Mouse (Mus musculus): ENCODE results near the gene Slc6a20b. TPM values are rescaled to one million over a fixed set of nuclear protein-coding genes. Genes with fewer than 3 reads are reported as not detected.

The Slc6a20b gene
- polyA plus RNA-seq, 1 experiment, result 0.02 TPM

GRCm38 (mm10) chr9:123658981-123659380 lies 26.6 kb upstream of the Slc6a20b start:
- TF ChIP-seq MYOD1 (IDR thresholded peaks at IDR 0.05; ENCODE audit: control insufficient read depth, insufficient read length, low read depth), result no peak
- peak; percentile 16 for TF ChIP-seq CEBPB (IDR thresholded peaks at IDR 0.05; ENCODE audit: low read depth)
- TF ChIP-seq MYOG (IDR thresholded peaks at IDR 0.05; ENCODE audit: control insufficient read depth, extremely low read depth, insufficient read length), result no peak
- Histone ChIP-seq H3K27me3 (ENCODE audit: control insufficient read depth, insufficient read depth, insufficient read length) (no peaks in the 10 kb centered on the region), H3K79me2 (ENCODE audit: control insufficient read depth, insufficient read depth) (no peaks in the 10 kb centered on the region), H3K79me3 (ENCODE audit: low read depth) (no peaks in the 10 kb centered on the region), H3ac (ENCODE audit: control insufficient read depth, insufficient read length, low read depth) (no peak overlapping the region), H3K36me3 (ENCODE audit: control insufficient read depth, insufficient read depth) (no peaks in the 10 kb centered on the region), H3K4me3 (ENCODE audit: insufficient read depth, poor library complexity, severe bottlenecking) (no peak overlapping the region)

DNA sequence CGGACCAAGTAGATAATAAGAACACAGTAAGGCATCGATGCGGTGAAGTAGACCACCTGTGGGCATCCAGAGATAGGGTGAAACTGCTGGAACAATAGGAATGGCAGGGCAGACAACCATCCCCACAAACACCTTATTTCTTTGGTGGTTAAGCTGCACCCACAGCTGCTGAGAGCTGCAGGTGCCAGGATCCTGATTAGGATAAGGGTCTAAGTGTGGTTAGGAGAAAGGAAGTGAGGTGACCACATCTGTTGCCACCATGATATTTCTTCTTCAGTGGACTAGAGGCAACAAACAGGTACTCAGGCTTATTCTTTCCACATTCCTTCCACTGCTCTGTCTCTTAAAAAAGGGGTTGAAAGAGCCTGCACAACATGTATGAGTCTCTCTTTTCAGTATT lies 25.1 kb upstream of the Slc6a20b start:
- TF ChIP-seq FOSL1 (IDR thresholded peaks at IDR 0.05; ENCODE audit: insufficient read depth, low read length, poor library complexity, severe bottlenecking), result no peak
- no peak for TF ChIP-seq CTCF (IDR thresholded peaks at IDR 0.05; ENCODE audit: control insufficient read depth, insufficient read depth, insufficient read length)
- TF ChIP-seq MAX (IDR thresholded peaks at IDR 0.05), result no peak
- no peak for TF ChIP-seq MYOD1 (IDR thresholded peaks at IDR 0.05; ENCODE audit: control insufficient read depth, insufficient read length, low read depth)
- TF ChIP-seq MYOG (IDR thresholded peaks at IDR 0.05; ENCODE audit: control insufficient read depth, extremely low read depth, insufficient read length), result no peak
- TF ChIP-seq CEBPB (IDR thresholded peaks at IDR 0.05; ENCODE audit: low read depth), result no peak
- TF ChIP-seq USF1 (IDR thresholded peaks at IDR 0.05; ENCODE audit: low read depth), result no peak
- no peak overlapping the region for H3ac ChIP-seq (ENCODE audit: control insufficient read depth, insufficient read length, low read depth)
- H3K79me2 ChIP-seq (ENCODE audit: control insufficient read depth, insufficient read depth), result no peaks in the 10 kb centered on the region
- no peaks in the 10 kb centered on the region for H3K27me3 ChIP-seq (ENCODE audit: control insufficient read depth, insufficient read depth, insufficient read length)
- no peak overlapping the region for H3K4me3 ChIP-seq (ENCODE audit: insufficient read depth, poor library complexity, severe bottlenecking)
- no peaks in the 10 kb centered on the region for H3K79me3 ChIP-seq (ENCODE audit: low read depth)
- no peaks in the 10 kb centered on the region for H3K36me3 ChIP-seq (ENCODE audit: control insufficient read depth, insufficient read depth)

DNA sequence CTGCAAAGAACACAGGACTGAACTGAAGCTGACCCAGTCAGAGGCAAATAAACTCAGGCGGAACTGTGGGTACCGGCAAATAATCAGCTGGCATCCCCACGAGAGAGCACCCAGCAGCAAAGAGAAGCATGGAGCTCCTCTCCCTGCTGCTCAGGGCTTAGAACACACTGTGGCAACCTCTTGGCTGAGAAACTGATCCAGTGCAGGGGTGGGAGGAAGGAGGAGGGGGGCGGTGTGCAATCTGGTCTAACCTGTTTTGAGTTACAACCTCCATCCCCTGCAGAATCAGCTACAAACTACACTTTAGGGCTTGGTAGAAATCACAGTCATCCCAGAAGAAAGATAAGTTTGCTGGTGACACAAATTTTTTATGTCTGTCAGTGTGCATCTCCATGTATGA lies 19.0 kb upstream of the Slc6a20b start:
- no peak for TF ChIP-seq MAX (IDR thresholded peaks at IDR 0.05)
- no peak for TF ChIP-seq USF1 (IDR thresholded peaks at IDR 0.05; ENCODE audit: low read depth)
- no peak for TF ChIP-seq FOSL1 (IDR thresholded peaks at IDR 0.05; ENCODE audit: insufficient read depth, low read length, poor library complexity, severe bottlenecking)
- TF ChIP-seq MYOD1 (IDR thresholded peaks at IDR 0.05; ENCODE audit: control insufficient read depth, insufficient read length, low read depth), result no peak
- TF ChIP-seq CEBPB (IDR thresholded peaks at IDR 0.05; ENCODE audit: low read depth), result no peak
- no peak for TF ChIP-seq MYOG (IDR thresholded peaks at IDR 0.05; ENCODE audit: control insufficient read depth, extremely low read depth, insufficient read length)
- no peak for TF ChIP-seq CTCF (IDR thresholded peaks at IDR 0.05; ENCODE audit: control insufficient read depth, insufficient read depth, insufficient read length)
- H3K27me3 ChIP-seq (ENCODE audit: control insufficient read depth, insufficient read depth, insufficient read length), result peaks cover 6% of the 10 kb centered on the region
- H3K79me2 ChIP-seq (ENCODE audit: control insufficient read depth, insufficient read depth), result no peaks in the 10 kb centered on the region
- no peak overlapping the region for H3K4me3 ChIP-seq (ENCODE audit: insufficient read depth, poor library complexity, severe bottlenecking)
- no peaks in the 10 kb centered on the region for H3K36me3 ChIP-seq (ENCODE audit: control insufficient read depth, insufficient read depth)
- no peak overlapping the region for H3ac ChIP-seq (ENCODE audit: control insufficient read depth, insufficient read length, low read depth)
- H3K79me3 ChIP-seq (ENCODE audit: low read depth), result no peaks in the 10 kb centered on the region

DNA sequence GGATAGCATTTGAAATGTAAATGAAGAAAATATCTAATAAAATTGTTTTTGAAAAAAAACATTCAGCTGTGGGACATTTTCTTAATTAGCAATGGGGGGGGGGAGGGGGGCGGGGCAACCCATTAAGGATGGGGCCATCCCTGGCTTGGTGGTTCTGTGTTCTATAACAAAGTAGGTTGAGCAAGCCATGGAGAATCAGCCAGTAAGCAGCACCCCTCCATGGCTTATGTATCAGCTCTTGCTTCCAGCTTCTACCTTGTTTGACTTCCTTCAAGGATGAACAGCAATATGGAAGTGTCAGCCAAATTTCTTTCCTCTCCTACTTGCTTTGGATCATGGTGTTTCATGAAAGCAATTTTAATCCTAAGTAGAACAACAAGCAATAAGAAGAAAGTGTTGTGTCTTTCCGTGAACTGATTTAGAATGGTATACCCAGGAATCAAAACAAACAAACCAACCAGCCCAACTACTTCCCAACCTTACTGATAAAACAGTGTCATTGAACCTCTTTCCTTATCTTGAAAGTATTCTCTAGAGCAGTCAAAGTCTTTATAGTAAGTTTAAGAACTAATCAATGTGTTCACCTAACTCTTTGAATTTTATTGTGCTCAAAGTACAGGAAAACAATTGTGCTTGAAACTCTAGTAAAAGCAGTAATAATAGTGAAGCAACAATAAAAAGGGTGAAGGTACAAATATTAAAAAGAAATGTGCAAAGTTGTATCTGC lies 17.6 kb upstream of the Slc6a20b start:
- Histone ChIP-seq H3K79me2 (ENCODE audit: control insufficient read depth, insufficient read depth) (no peaks in the 10 kb centered on the region), H3K27me3 (ENCODE audit: control insufficient read depth, insufficient read depth, insufficient read length) (peaks cover 6% of the 10 kb centered on the region), H3K36me3 (ENCODE audit: control insufficient read depth, insufficient read depth) (no peaks in the 10 kb centered on the region), H3K4me3 (ENCODE audit: insufficient read depth, poor library complexity, severe bottlenecking) (no peak overlapping the region), H3K79me3 (ENCODE audit: low read depth) (no peaks in the 10 kb centered on the region), H3ac (ENCODE audit: control insufficient read depth, insufficient read length, low read depth) (no peak overlapping the region)
- TF ChIP-seq CEBPB (IDR thresholded peaks at IDR 0.05; ENCODE audit: low read depth), result no peak
- no peak for TF ChIP-seq MYOD1 (IDR thresholded peaks at IDR 0.05; ENCODE audit: control insufficient read depth, insufficient read length, low read depth)
- TF ChIP-seq USF1 (IDR thresholded peaks at IDR 0.05; ENCODE audit: low read depth), result no peak
- no peak for TF ChIP-seq MAX (IDR thresholded peaks at IDR 0.05)
- no peak for TF ChIP-seq MYOG (IDR thresholded peaks at IDR 0.05; ENCODE audit: control insufficient read depth, extremely low read depth, insufficient read length)
- TF ChIP-seq FOSL1 (IDR thresholded peaks at IDR 0.05; ENCODE audit: insufficient read depth, low read length, poor library complexity, severe bottlenecking), result no peak
- no peak for TF ChIP-seq CTCF (IDR thresholded peaks at IDR 0.05; ENCODE audit: control insufficient read depth, insufficient read depth, insufficient read length)

GRCm38 (mm10) chr9:123640106-123640505 lies 7.7 kb upstream of the Slc6a20b start:
- no peak overlapping the region for H3ac ChIP-seq (ENCODE audit: control insufficient read depth, insufficient read length, low read depth)
- H3K4me3 ChIP-seq (ENCODE audit: insufficient read depth, poor library complexity, severe bottlenecking), result no peak overlapping the region
- TF ChIP-seq FOSL1 (IDR thresholded peaks at IDR 0.05; ENCODE audit: insufficient read depth, low read length, poor library complexity, severe bottlenecking) (no peak), CEBPB (IDR thresholded peaks at IDR 0.05; ENCODE audit: low read depth) (no peak), CTCF (IDR thresholded peaks at IDR 0.05; ENCODE audit: control insufficient read depth, insufficient read depth, insufficient read length) (no peak), MYOG (IDR thresholded peaks at IDR 0.05; ENCODE audit: control insufficient read depth, extremely low read depth, insufficient read length) (no peak), MYOD1 (IDR thresholded peaks at IDR 0.05; ENCODE audit: control insufficient read depth, insufficient read length, low read depth) (no peak), USF1 (IDR thresholded peaks at IDR 0.05; ENCODE audit: low read depth) (no peak)

GRCm38 (mm10) chr9:123638668-123639089 lies 6.3 kb upstream of the Slc6a20b start:
- TF ChIP-seq CEBPB (IDR thresholded peaks at IDR 0.05; ENCODE audit: low read depth) (no peak), CTCF (IDR thresholded peaks at IDR 0.05; ENCODE audit: control insufficient read depth, insufficient read depth, insufficient read length) (peak; percentile 60)
- Histone ChIP-seq H3K79me3 (ENCODE audit: low read depth) (no peaks in the 10 kb centered on the region), H3K79me2 (ENCODE audit: control insufficient read depth, insufficient read depth) (no peaks in the 10 kb centered on the region), H3K4me3 (ENCODE audit: insufficient read depth, poor library complexity, severe bottlenecking) (no peak overlapping the region), H3ac (ENCODE audit: control insufficient read depth, insufficient read length, low read depth) (no peak overlapping the region), H3K27me3 (ENCODE audit: control insufficient read depth, insufficient read depth, insufficient read length) (no peaks in the 10 kb centered on the region), H3K36me3 (ENCODE audit: control insufficient read depth, insufficient read depth) (no peaks in the 10 kb centered on the region)

More at GRCm38 (mm10) chr9:123640106-123640505, 7.7 kb upstream of the Slc6a20b start:
- H3K36me3 ChIP-seq (ENCODE audit: control insufficient read depth, insufficient read depth), result no peaks in the 10 kb centered on the region
- H3K27me3 ChIP-seq (ENCODE audit: control insufficient read depth, insufficient read depth, insufficient read length), result no peaks in the 10 kb centered on the region
- no peaks in the 10 kb centered on the region for H3K79me2 ChIP-seq (ENCODE audit: control insufficient read depth, insufficient read depth)
- H3K79me3 ChIP-seq (ENCODE audit: low read depth), result no peaks in the 10 kb centered on the region

Measured in C2C12 (cell line).